Mouse (Mus musculus): ENCODE measurements around the gene Fbln2.

DNA sequence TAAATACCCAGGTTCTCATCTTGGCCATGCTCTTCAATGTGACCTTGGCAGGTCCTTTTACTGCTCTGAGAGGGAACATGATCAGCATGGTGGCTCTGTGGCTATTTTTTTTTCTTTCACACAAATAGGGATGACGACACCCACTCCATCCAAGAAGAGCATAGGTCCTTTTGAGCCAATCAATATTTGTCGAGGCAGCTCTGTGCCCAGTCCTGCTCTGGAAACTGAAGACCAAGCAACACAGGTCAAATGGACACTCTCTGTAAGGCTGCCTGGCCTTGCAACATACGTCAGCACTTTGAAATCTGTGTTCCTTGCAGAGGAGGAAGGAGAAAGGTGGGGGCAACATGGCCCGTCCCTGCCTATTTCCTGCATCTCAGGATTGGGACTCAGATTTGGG lies 83.2 kb downstream of the Fbln2 start:
- TF ChIP-seq CHD1 (IDR thresholded peaks at IDR 0.05; ENCODE audit: low read depth, low read length), result no peak
- TF ChIP-seq BHLHE40 (IDR thresholded peaks at IDR 0.05; ENCODE audit: low read depth, low read length), result no peak
- TF ChIP-seq E2F4 (IDR thresholded peaks at IDR 0.05; ENCODE audit: insufficient replicate concordance, low read depth, low read length), result no peak
- TF ChIP-seq CTCF (conservative IDR thresholded peaks at IDR 0.05 in 1 of 2, IDR thresholded peaks at IDR 0.05 in 1 of 2; ENCODE audit: low read depth in 2 of 2, low read length in 2 of 2), result no peak
- no peak for TF ChIP-seq USF1 (IDR thresholded peaks at IDR 0.05; ENCODE audit: low read depth, low read length)
- no peak for TF ChIP-seq POLR2A (IDR thresholded peaks at IDR 0.05; ENCODE audit: low read depth, low read length)
- TF ChIP-seq MAFK (IDR thresholded peaks at IDR 0.05; ENCODE audit: insufficient replicate concordance, low read length), result no peak
- TF ChIP-seq MEF2A (IDR thresholded peaks at IDR 0.05; ENCODE audit: borderline replicate concordance, low read depth, low read length), result no peak
- TF ChIP-seq HCFC1 (IDR thresholded peaks at IDR 0.05; ENCODE audit: low read depth, low read length), result no peak
- TF ChIP-seq ZC3H11A (IDR thresholded peaks at IDR 0.05; ENCODE audit: low read depth, low read length), result no peak

Measured in CH12.LX (cell line).